Mouse (Mus musculus) hindlimb bud, embryonic 11.5 days (tissue): ENCODE results near the gene Maml1.
A peak's percentile ranks its signal among the peaks of the same experiment; 100 is the strongest.
"Not testable (repeated sequence)": the region's sequence is repeated elsewhere in the genome, so short reads cannot be mapped to it uniquely, and the experiment has no call there.

ENCODE experiments used
- DNase-seq: peaks from one replicate; pipeline ENCODE4 v3.0.0-alpha.2; 2012; ENCODE audit warnings: low read depth, low spot score; ENCODE audit errors: extremely low spot score

Maml1 gene

GRCm38 (mm10) chr11:50292190-50292855 lies at the start of gene Maml1:
Maml1 (minus strand) TSS chr11:50292311.
- peak; percentile 96 for DNase-seq

GRCm38 (mm10) chr11:50336891-50337290 lies 44.8 kb upstream of the Maml1 start:
- no peak for DNase-seq

GRCm38 (mm10) chr11:50336126-50336525 lies 44.0 kb upstream of the Maml1 start:
- DNase-seq = no peak

GRCm38 (mm10) chr11:50333181-50333580 lies 41.1 kb upstream of the Maml1 start:
- DNase-seq = no peak

- DNase-seq = no peak
Measured at GRCm38 (mm10) chr11:50329378-50329777, 37.3 kb upstream of the Maml1 start.

- DNase-seq = no peak
Measured at GRCm38 (mm10) chr11:50328075-50328625, 36.0 kb upstream of the Maml1 start.

- DNase-seq = no peak
Measured at GRCm38 (mm10) chr11:50326302-50326966, 34.3 kb upstream of the Maml1 start.

- peak; percentile 100 for DNase-seq
Measured at GRCm38 (mm10) chr11:50325496-50326301, 33.6 kb upstream of the Maml1 start, which contains the start of gene Canx. Canx (minus strand) TSS chr11:50325673.

GRCm38 (mm10) chr11:50324751-50325471 lies 32.8 kb upstream of the Maml1 start:
- DNase-seq = no peak

- DNase-seq = no peak
Measured at GRCm38 (mm10) chr11:50323843-50324242, 31.7 kb upstream of the Maml1 start.

- DNase-seq = no peak
Measured at GRCm38 (mm10) chr11:50322345-50322744, 30.2 kb upstream of the Maml1 start.

- DNase-seq = no peak
Measured at GRCm38 (mm10) chr11:50321239-50321638, 29.1 kb upstream of the Maml1 start.

- not testable (repeated sequence) for DNase-seq
Measured at GRCm38 (mm10) chr11:50319343-50319742, 27.2 kb upstream of the Maml1 start.

- no peak for DNase-seq
Measured at GRCm38 (mm10) chr11:50312803-50313202, 20.7 kb upstream of the Maml1 start.

GRCm38 (mm10) chr11:50303406-50303805 lies 11.3 kb upstream of the Maml1 start:
- DNase-seq = no peak

- DNase-seq = peak; percentile 22
Measured at GRCm38 (mm10) chr11:50291321-50292165, 568 bp downstream of the Maml1 start.

- peak; percentile 28 for DNase-seq
Measured at GRCm38 (mm10) chr11:50290486-50291225, 1.5 kb downstream of the Maml1 start.

- no peak for DNase-seq
Measured at GRCm38 (mm10) chr11:50286428-50286827, 5.7 kb downstream of the Maml1 start.

GRCm38 (mm10) chr11:50285696-50286095 lies 6.4 kb downstream of the Maml1 start:
- DNase-seq = no peak
